Mouse (Mus musculus) embryonic facial prominence, embryonic 14.5 days (tissue): ENCODE data around the gene Psd. TPM values are rescaled to one million over a fixed set of nuclear protein-coding genes. Genes with fewer than 3 reads are reported as not detected.
A peak's percentile ranks its signal among the peaks of the same experiment; 100 is the strongest.

Experiments used
- ATAC-seq: fragments of 200-750 bp; cut with Nextera tagmentation; 2 replicates; pipeline ENCODE4 v1.8.0; 2017; ENCODE audit warnings: low read depth, moderate number of reproducible peaks, moderate TSS enrichment
- DNase-seq: peaks from one replicate; pipeline ENCODE4 v3.0.0-alpha.2; 2015; ENCODE audit warnings: low spot score
- H3K27ac ChIP-seq: fragments of 300-500 bp; sonication (generic); replicated peaks from 2 replicates; pipeline ENCODE4 v1.5.1; 2014; ENCODE audit warnings: low read depth, mild to moderate bottlenecking, low read length, moderate library complexity
- H3K27me3 ChIP-seq: fragments of 300-500 bp; sonication (generic); replicated peaks from 2 replicates; pipeline ENCODE4 v1.6.1; 2014; ENCODE audit warnings: low read length; ENCODE audit not compliant: control insufficient read depth, insufficient read depth
- H3K36me3 ChIP-seq: fragments of 300-500 bp; sonication (generic); 2 replicates; pipeline ENCODE4 v1.6.1; 2014; ENCODE audit warnings: low read length, mixed read lengths; ENCODE audit not compliant: control insufficient read depth, insufficient read depth
- H3K4me1 ChIP-seq: fragments of 300-500 bp; sonication (generic); 2 replicates; pipeline ENCODE4 v1.6.1; 2014; ENCODE audit warnings: antibody characterized with exemption, low read length; ENCODE audit not compliant: control insufficient read depth, insufficient read depth
- H3K4me2 ChIP-seq: fragments of 300-500 bp; sonication (generic); 2 replicates; pipeline ENCODE4 v1.6.1; 2014; ENCODE audit warnings: low read depth, mild to moderate bottlenecking, low read length, moderate library complexity, mixed read lengths
- H3K4me3 ChIP-seq: fragments of 300-500 bp; sonication (generic); 2 replicates; pipeline ENCODE4 v1.5.1; 2014; ENCODE audit warnings: low read depth, mild to moderate bottlenecking, low read length
- H3K9ac ChIP-seq: fragments of 300-500 bp; sonication (generic); 2 replicates; pipeline ENCODE4 v1.6.1; 2014; ENCODE audit warnings: low read depth, mild to moderate bottlenecking, low read length, moderate library complexity, mixed read lengths
- H3K9me3 ChIP-seq: fragments of 300-500 bp; sonication (generic); 2 replicates; pipeline ENCODE4 v1.6.1; 2016; ENCODE audit warnings: low read length; ENCODE audit not compliant: control insufficient read depth
- WGBS: fragments of 180-500 bp; shearing (Covaris S2); extraction: QIAGEN DNeasy Blood & Tissue Kit; methylation state at CpG from one replicate; pipeline ENCODE4 v1.1.7; 2014; 5-methylcytosine and 5-hydroxymethylcytosine counted together
- microRNA counts: library from miRNA; unstranded; fragments of <30 nt; microRNA quantifications from one replicate; lab custom pipeline; 2017
- microRNA-seq: library from miRNA; unstranded; fragments of <30 nt; microRNA quantifications from one replicate; pipeline ENCODE4, GENCODE M21; 2016; ENCODE audit warnings: borderline number of aligned reads
- polyA plus RNA-seq: library from polyadenylated mRNA; unstranded; fragments of >200 nt; fragmentation: Nextera tagmentation; extraction: Ambion mirVana; gene quantifications from 2 replicates; pipeline ENCODE4 v1.2.1, GENCODE M21; 2014

Gene Psd
- polyA plus RNA-seq, 1 experiment from 2014 or later = 8.6 TPM

DNA sequence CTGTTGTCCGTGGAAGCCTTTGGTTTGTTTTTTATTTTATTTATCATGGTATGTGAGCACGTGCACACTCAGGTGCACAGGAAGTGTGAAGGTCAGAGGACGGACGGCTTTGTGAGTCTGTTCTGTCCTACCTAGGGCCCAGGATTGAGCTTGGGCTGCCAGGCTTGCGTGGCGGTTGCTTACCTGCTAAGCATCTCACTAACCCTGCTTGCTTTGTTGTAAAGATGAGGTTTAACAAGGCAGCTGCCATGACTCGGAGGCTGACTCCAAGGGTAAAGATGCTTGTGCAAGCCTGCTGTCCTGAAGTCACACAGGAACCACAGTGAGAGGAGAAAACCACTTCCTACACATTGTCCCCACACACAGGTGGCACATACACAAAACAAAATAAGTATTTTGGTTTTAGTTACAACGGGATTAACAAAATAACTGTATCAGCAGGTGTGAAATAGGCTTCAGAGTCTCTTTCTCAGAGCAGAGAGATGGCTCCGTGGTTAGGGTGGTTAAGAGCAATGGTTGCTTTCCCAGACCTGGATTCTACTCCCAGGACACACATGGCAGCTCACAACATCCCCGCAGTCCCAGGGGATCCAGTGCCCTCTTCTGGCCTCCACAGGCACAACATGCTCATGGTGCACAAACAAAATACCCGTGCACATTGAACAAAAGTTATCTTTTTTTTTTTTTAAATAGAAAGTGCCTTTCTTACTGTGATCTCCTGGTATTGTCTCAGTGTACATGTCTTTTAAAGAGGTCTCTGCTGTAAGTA, 44.7 kb downstream of the Psd start:
- no peak overlapping the region for H3K4me3 ChIP-seq
- no peaks in the 10 kb centered on the region for H3K9me3 ChIP-seq
- H3K27ac ChIP-seq = no peak overlapping the region
- ATAC-seq = no peak
- WGBS = 94% methylated on average over 11 of the region's 11 CpGs
- no peak overlapping the region for H3K9ac ChIP-seq
- H3K4me1 ChIP-seq = no peaks in the 10 kb centered on the region
- no peak overlapping the region for H3K4me2 ChIP-seq
- peaks cover 88% of the 10 kb centered on the region for H3K36me3 ChIP-seq
- no peaks in the 10 kb centered on the region for H3K27me3 ChIP-seq
- no peak for DNase-seq

DNA sequence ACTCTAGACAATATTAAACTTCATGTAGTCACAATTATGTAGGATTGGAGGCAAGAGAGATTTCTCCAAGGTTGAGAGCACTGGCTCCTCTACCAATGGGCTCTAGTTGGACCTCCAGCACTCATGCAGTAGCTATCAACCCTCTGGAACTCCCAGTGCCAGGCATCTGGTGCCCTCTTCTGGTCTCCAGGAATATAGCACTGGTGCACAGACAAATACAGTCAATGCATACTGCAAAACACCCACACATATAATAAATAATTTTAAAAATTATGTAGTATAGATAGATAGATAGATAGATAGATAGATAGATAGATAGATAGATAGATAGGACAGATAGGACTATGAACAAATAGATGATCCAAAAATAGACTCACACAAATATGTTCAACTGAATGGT, 51.6 kb downstream of the Psd start:
- Histone ChIP-seq H3K27me3 (no peaks in the 10 kb centered on the region), H3K36me3 (peaks cover 81% of the 10 kb centered on the region), H3K4me2 (no peak overlapping the region), H3K9me3 (no peaks in the 10 kb centered on the region), H3K27ac (no peak overlapping the region), H3K9ac (no peak overlapping the region), H3K4me3 (no peak overlapping the region), H3K4me1 (no peaks in the 10 kb centered on the region)
- DNase-seq (no peak), ATAC-seq (no peak)

DNA sequence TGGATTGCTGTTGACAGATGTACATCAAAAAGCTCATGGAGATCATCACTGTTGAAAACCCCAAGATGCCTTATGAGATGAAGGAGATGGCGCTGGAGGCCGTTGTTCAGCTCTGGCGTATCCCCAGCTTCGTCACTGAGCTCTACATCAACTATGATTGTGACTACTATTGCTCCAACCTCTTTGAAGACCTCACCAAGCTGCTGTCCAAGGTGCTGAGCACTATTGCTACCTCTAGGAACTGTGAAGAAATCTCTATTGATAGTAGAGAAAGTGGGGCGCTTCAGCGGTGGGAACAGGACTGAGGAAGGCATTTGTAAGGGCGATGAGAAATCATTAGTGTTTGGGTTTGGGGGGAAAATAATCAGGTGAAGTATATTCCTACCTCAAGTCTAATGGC, 62.2 kb downstream of the Psd start:
- Histone ChIP-seq H3K4me3 (no peak overlapping the region), H3K27ac (no peak overlapping the region), H3K9ac (no peak overlapping the region), H3K36me3 (peaks cover 100% of the 10 kb centered on the region), H3K9me3 (no peaks in the 10 kb centered on the region), H3K4me1 (no peaks in the 10 kb centered on the region), H3K4me2 (no peak overlapping the region), H3K27me3 (no peaks in the 10 kb centered on the region)
- DNase-seq (no peak), ATAC-seq (no peak)
- 88% methylated on average over 7 of the region's 7 CpGs for WGBS

MicroRNA genes within 50 kb of the gene (microRNA counts, 519-probe panel; counts per million panel counts)
- microRNA mmu-miR-146b (lab: Ali Mortazavi, UCI) = 2,338 counts per million, percentile 41 among the panel's probes with 10 or more counts

Small RNA genes lying within 50 kb of the gene (microRNA-seq; reads per million reads assigned to microRNA genes)
- gene Mir146b = not detected

Other genes with a start within 250 kb of the Psd start
- gene Elovl3, start 195.3 kb downstream of the Psd start, polyA plus RNA-seq = 1.1 and 1.4 TPM in 2 replicates
- 10.5 and 13.1 TPM in 2 replicates for gene Pitx3, start 178.8 kb downstream of the Psd start, polyA plus RNA-seq
- gene Gbf1, start 174.6 kb downstream of the Psd start, polyA plus RNA-seq = 57.3 and 60.4 TPM in 2 replicates
- 10.7 and 11.6 TPM in 2 replicates for gene Nfkb2, start 22.8 kb downstream of the Psd start, polyA plus RNA-seq
- gene Fbxl15, start 1.0 kb upstream of the Psd start, polyA plus RNA-seq = 13.8 and 14.7 TPM in 2 replicates
- gene Cuedc2, start 11.5 kb upstream of the Psd start, polyA plus RNA-seq = 174 and 184 TPM in 2 replicates
- gene Mfsd13a, start 14.0 kb upstream of the Psd start, polyA plus RNA-seq = 3.7 and 4.6 TPM in 2 replicates
- 1.8 and 3.6 TPM in 2 replicates for gene 2310034G01Rik, start 23.1 kb upstream of the Psd start, polyA plus RNA-seq
- gene Actr1a, start 68.6 kb upstream of the Psd start, polyA plus RNA-seq = 137 and 156 TPM in 2 replicates
- 34.3 and 39.8 TPM in 2 replicates for gene Sufu, start 69.7 kb upstream of the Psd start, polyA plus RNA-seq
- 21.5 and 27.1 TPM in 2 replicates for gene Trim8, start 174.5 kb upstream of the Psd start, polyA plus RNA-seq
- 83.7 and 94.0 TPM in 2 replicates for gene Arl3, start 246.0 kb upstream of the Psd start, polyA plus RNA-seq
- 16.7 and 19.7 TPM in 2 replicates for gene Sfxn2, start 246.2 kb upstream of the Psd start, polyA plus RNA-seq